Mouse (Mus musculus) megakaryocyte progenitor cell, adult 5-6 weeks (primary cell): ENCODE measurements at regions not wholly inside any gene's neighbourhood (a gene's known extent, or its start where the extent isn't known, plus 50 kb on each side); places are given as distances from the start of the nearest gene placed in this dataset.

Experiments
- ATAC-seq: replicated peaks from 2 replicates; pipeline ENCODE4 v1.8.0; 2016; ENCODE audit warnings: mild to moderate bottlenecking, moderate TSS enrichment, inconsistent platforms; ENCODE audit not compliant: poor library complexity

GRCm38 (mm10) chr5:128483441-128483810, 50.5 kb upstream of the Tmem132d start:
- ATAC-seq = no peak

- ATAC-seq = no peak
These were observed 50.0 kb upstream of the Tmem132d start for GRCm38 (mm10) chr5:128482617-128483440.
